Mouse (Mus musculus) gastrocnemius, adult 18-20 months (tissue): ENCODE data around the gene Stxbp1. TPM values are rescaled to one million over a fixed set of nuclear protein-coding genes. Genes with fewer than 3 reads are reported as not detected.

Experiments
- DNase-seq: peaks from one replicate; pipeline ENCODE4 v3.0.0; 2021; ENCODE audit warnings: low spot score
- total RNA-seq, 2 experiments: library from RNA; stranded (reverse); gene quantifications; 2 replicates each; pipeline ENCODE4 v1.2.3; 2021

The Stxbp1 gene
- total RNA-seq, 2 experiments from 2014 or later, result 1.9 to 6.0 TPM

- no peak for DNase-seq
Observed at GRCm38 (mm10) chr2:32841099-32841498, 5.9 kb downstream of the Stxbp1 start.

GRCm38 (mm10) chr2:32839261-32839660 lies 7.8 kb downstream of the Stxbp1 start:
- no peak for DNase-seq

GRCm38 (mm10) chr2:32838147-32838884 lies 8.7 kb downstream of the Stxbp1 start:
- no peak for DNase-seq

- DNase-seq, result no peak
Observed at GRCm38 (mm10) chr2:32835588-32835987, 11.5 kb downstream of the Stxbp1 start.

GRCm38 (mm10) chr2:32834496-32834895 lies 12.5 kb downstream of the Stxbp1 start:
- DNase-seq, result peak; percentile 45

- DNase-seq, result no peak
Observed at GRCm38 (mm10) chr2:32828979-32829676, 17.9 kb downstream of the Stxbp1 start.

- no peak for DNase-seq
Observed at GRCm38 (mm10) chr2:32825796-32826195, 21.2 kb downstream of the Stxbp1 start.

GRCm38 (mm10) chr2:32824778-32825177 lies 22.3 kb downstream of the Stxbp1 start:
- DNase-seq, result no peak

GRCm38 (mm10) chr2:32824181-32824580 lies 22.9 kb downstream of the Stxbp1 start:
- DNase-seq, result no peak

- no peak for DNase-seq
Observed at GRCm38 (mm10) chr2:32823579-32824154, 23.4 kb downstream of the Stxbp1 start.

GRCm38 (mm10) chr2:32823153-32823552 lies 23.9 kb downstream of the Stxbp1 start:
- no peak for DNase-seq

GRCm38 (mm10) chr2:32822643-32823042 lies 24.4 kb downstream of the Stxbp1 start:
- no peak for DNase-seq

- DNase-seq, result peak; percentile 12
Observed at GRCm38 (mm10) chr2:32821041-32821802, 25.8 kb downstream of the Stxbp1 start.

- DNase-seq, result no peak
Observed at GRCm38 (mm10) chr2:32818208-32818607, 28.8 kb downstream of the Stxbp1 start.

GRCm38 (mm10) chr2:32817589-32817988 lies 29.5 kb downstream of the Stxbp1 start:
- no peak for DNase-seq

GRCm38 (mm10) chr2:32816946-32817581 lies 30.0 kb downstream of the Stxbp1 start:
- peak; percentile 20 for DNase-seq

GRCm38 (mm10) chr2:32816497-32816896 lies 30.5 kb downstream of the Stxbp1 start:
- DNase-seq, result no peak

GRCm38 (mm10) chr2:32811959-32812358 lies 35.1 kb downstream of the Stxbp1 start:
- no peak for DNase-seq

GRCm38 (mm10) chr2:32808816-32809566 lies 38.1 kb downstream of the Stxbp1 start:
- no peak for DNase-seq

GRCm38 (mm10) chr2:32798251-32798962 lies 48.6 kb downstream of the Stxbp1 start:
- no peak for DNase-seq
